Mouse (Mus musculus) lung, embryonic 16.5 days (tissue): ENCODE results near the gene Rbks. TPM values are rescaled to one million over a fixed set of nuclear protein-coding genes. Genes with fewer than 3 reads are reported as not detected.

Experiments
- ATAC-seq: fragments of 200-750 bp; cut with Nextera tagmentation; 2 replicates; pipeline ENCODE4 v1.8.0; 2017; ENCODE audit warnings: low read depth, mild to moderate bottlenecking, moderate library complexity
- H3K27ac ChIP-seq: fragments of 300-500 bp; sonication (generic); 2 replicates; pipeline ENCODE4 v1.5.1; 2014; ENCODE audit warnings: mild to moderate bottlenecking, control low read depth, low read length
- H3K27me3 ChIP-seq: fragments of 300-500 bp; sonication (generic); 2 replicates; pipeline ENCODE4 v1.6.1; 2014; ENCODE audit warnings: low read depth, low read length, mixed read lengths; ENCODE audit not compliant: control insufficient read depth, insufficient read depth
- H3K36me3 ChIP-seq: fragments of 300-500 bp; sonication (generic); 2 replicates; pipeline ENCODE4 v1.6.1; 2014; ENCODE audit warnings: low read length; ENCODE audit not compliant: control insufficient read depth, insufficient read depth
- H3K4me1 ChIP-seq: fragments of 300-500 bp; sonication (generic); replicated peaks from 2 replicates; pipeline ENCODE4 v1.6.1; 2014; ENCODE audit warnings: low read length, mixed read lengths; ENCODE audit not compliant: control insufficient read depth, insufficient read depth
- H3K4me2 ChIP-seq: fragments of 300-500 bp; sonication (generic); 2 replicates; pipeline ENCODE4 v1.6.1; 2014; ENCODE audit warnings: low read depth, low read length, control low read depth
- H3K4me3 ChIP-seq: fragments of 300-500 bp; sonication (generic); 2 replicates; pipeline ENCODE4 v1.5.1; 2014; ENCODE audit warnings: mild to moderate bottlenecking, low read length, control low read depth
- H3K9ac ChIP-seq: fragments of 300-500 bp; sonication (generic); 2 replicates; pipeline ENCODE4 v1.6.1; 2014; ENCODE audit warnings: low read length, control low read depth
- H3K9me3 ChIP-seq: fragments of 300-500 bp; sonication (generic); 2 replicates; pipeline ENCODE4 v1.6.1; 2016; ENCODE audit warnings: low read length; ENCODE audit not compliant: control insufficient read depth
- WGBS: fragments of 180-500 bp; shearing (Covaris S2); extraction: QIAGEN DNeasy Blood & Tissue Kit; methylation state at CpG from one replicate; pipeline ENCODE4 v1.1.7; 2014; 5-methylcytosine and 5-hydroxymethylcytosine counted together
- polyA plus RNA-seq: library from polyadenylated mRNA; unstranded; fragments of >200 nt; fragmentation: Nextera tagmentation; extraction: Ambion mirVana; gene quantifications from 2 replicates; pipeline ENCODE4 v1.2.1, GENCODE M21; 2015

Gene Rbks
- polyA plus RNA-seq, 1 experiment from 2014 or later: 5.1 TPM

DNA sequence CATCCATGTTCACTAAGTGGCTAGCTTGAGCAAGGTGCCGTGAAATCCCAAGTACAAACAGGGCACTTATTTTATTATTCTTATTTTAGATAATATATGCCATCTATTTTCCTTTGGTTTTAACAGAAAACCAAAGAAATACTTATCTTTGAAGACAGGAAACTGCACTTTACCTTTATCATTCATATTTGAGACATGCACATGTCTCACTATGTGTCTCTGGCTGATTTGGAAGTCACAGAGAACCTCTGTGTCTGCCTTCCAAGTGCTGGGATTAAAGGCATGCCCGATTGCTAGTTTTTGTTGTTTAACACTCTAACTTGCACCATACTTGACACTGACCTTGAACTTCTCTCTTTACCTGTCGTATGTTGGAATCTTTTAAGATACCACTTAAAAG lies 9.5 kb downstream of the Rbks start:
- ATAC-seq: no peak
- no peak overlapping the region for H3K27ac ChIP-seq
- no peaks in the 10 kb centered on the region for H3K36me3 ChIP-seq
- H3K9me3 ChIP-seq: no peaks in the 10 kb centered on the region
- no peaks in the 10 kb centered on the region for H3K27me3 ChIP-seq
- no peak overlapping the region for H3K9ac ChIP-seq
- WGBS: 76% methylated on average over 3 of the region's 3 CpGs
- no peaks in the 10 kb centered on the region; the same call in 1 of the 2 replicates for H3K4me1 ChIP-seq
- no peak overlapping the region for H3K4me3 ChIP-seq
- no peak overlapping the region for H3K4me2 ChIP-seq

DNA sequence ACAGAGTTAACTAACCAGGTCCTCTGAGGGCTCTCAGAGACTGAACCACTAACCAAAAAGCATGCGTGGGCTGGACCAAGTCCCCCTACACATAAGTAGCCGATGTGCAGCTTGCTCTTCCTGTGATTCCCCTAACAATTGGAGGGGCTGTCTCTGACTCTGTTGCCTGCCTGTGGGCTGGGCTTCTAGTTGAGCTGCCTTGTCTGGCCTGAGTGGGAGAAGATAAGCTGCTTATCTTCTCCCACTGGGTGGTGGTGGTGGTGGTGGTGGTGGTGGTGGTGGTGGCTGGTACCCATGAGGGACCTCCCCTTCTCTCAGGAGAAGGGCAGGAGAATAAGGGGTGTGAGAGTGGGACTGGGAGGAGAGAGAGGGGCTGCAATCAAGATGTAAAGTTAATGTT lies 11.4 kb downstream of the Rbks start:
- Histone ChIP-seq H3K4me3 (no peak overlapping the region), H3K27me3 (no peaks in the 10 kb centered on the region), H3K9ac (no peak overlapping the region), H3K27ac (no peak overlapping the region), H3K9me3 (no peaks in the 10 kb centered on the region), H3K4me1 (no peaks in the 10 kb centered on the region; the same call in 1 of the 2 replicates), H3K36me3 (no peaks in the 10 kb centered on the region), H3K4me2 (no peak overlapping the region)
- no peak for ATAC-seq
- 60% methylated on average over 2 of the region's 2 CpGs for WGBS

DNA sequence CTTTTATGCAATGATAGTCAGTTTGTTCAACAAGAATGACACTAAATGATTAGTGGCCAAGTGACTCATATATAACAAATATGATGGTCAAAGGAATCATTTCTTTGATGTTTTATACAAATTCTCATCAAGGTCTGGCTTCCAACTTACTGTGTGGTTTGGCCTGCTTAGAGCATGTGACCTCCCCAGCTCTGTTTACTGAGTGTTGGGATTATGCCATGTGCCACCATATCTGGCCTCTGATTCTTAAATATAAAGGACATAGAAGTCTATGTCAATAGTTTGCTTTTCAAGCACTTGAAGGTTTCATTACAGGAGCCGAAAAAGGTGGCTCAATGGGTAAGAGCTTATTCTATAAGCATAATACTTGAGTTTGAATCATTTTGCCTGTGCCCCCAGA lies 15.1 kb downstream of the Rbks start:
- H3K27me3 ChIP-seq: no peaks in the 10 kb centered on the region
- H3K9ac ChIP-seq: no peak overlapping the region
- 45% methylated on average over 1 of the region's 1 CpGs for WGBS
- no peak overlapping the region for H3K4me2 ChIP-seq
- no peaks in the 10 kb centered on the region; the same call in 1 of the 2 replicates for H3K4me1 ChIP-seq
- ATAC-seq: no peak
- no peaks in the 10 kb centered on the region for H3K9me3 ChIP-seq
- no peak overlapping the region for H3K27ac ChIP-seq
- no peak overlapping the region for H3K4me3 ChIP-seq
- H3K36me3 ChIP-seq: no peaks in the 10 kb centered on the region

DNA sequence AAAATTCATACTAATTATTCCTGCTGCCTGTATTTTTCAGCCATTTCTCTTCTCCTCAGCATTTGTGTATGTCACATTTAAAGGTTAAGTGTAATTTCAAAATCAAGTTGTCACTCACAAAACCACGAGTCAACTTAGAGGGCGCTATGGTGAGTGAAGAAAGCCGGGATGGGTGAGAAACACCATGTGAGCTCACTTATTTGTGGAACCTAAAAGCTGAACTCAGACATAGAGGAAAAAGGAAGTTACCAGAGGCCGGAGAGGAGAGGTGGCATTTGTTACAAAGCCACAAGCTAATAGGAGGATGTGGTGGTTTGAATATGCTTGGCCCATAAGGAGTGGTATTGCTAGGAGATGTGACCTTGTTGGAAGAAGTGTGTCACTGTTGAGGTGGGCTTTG lies 17.2 kb downstream of the Rbks start:
- H3K9me3 ChIP-seq: no peaks in the 10 kb centered on the region
- no peaks in the 10 kb centered on the region for H3K36me3 ChIP-seq
- no peak overlapping the region for H3K9ac ChIP-seq
- no peaks in the 10 kb centered on the region for H3K27me3 ChIP-seq
- ATAC-seq: no peak
- no peak overlapping the region for H3K27ac ChIP-seq
- 71% methylated on average over 4 of the region's 4 CpGs for WGBS
- H3K4me3 ChIP-seq: no peak overlapping the region
- no peak overlapping the region for H3K4me2 ChIP-seq
- no peaks in the 10 kb centered on the region; the same call in 1 of the 2 replicates for H3K4me1 ChIP-seq

DNA sequence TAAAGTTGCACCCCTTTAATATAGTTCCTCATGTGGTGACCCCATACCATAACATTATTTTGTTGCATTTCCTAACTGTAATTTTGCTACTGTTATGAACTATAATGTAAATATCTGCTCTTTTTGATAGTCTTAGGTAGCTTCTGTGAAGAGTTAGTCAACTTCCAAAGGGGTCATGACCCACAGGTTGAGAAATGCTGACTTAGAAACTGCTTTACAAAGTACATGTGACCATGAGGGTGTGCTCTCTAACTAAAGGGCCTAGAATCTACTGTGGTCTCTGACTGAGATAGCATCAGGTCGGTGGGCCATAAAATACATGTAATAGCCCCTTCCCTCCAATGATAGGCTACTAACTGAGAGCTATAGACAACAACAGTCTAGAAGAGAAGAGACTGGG lies 19.4 kb downstream of the Rbks start:
- no peak overlapping the region for H3K4me3 ChIP-seq
- 89% methylated on average over 1 of the region's 1 CpGs for WGBS
- no peaks in the 10 kb centered on the region for H3K27me3 ChIP-seq
- no peaks in the 10 kb centered on the region; the same call in 1 of the 2 replicates for H3K4me1 ChIP-seq
- no peak for ATAC-seq
- H3K9ac ChIP-seq: no peak overlapping the region
- H3K36me3 ChIP-seq: no peaks in the 10 kb centered on the region
- no peak overlapping the region for H3K27ac ChIP-seq
- H3K4me2 ChIP-seq: no peak overlapping the region
- H3K9me3 ChIP-seq: no peaks in the 10 kb centered on the region

DNA sequence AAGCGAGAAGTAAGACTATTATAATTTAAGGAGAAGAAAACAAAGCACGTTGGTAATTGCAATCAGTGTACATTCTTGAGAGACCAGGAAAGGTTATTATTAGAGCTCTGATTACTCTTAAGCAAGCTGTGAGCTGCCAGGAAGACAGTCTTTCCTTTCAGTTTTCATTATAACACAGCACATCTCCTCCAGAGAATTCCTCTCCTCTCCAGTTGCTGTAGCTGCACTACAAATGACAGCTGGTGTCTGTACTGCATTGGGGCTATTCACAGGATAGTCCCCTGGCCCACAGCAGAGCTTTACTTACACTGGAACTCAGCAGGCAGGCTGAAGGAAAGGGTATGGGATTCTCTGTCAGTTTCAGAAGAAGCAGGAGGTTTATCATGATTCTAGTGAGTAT lies 24.0 kb downstream of the Rbks start:
- H3K27ac ChIP-seq: no peak overlapping the region
- H3K36me3 ChIP-seq: no peaks in the 10 kb centered on the region
- H3K4me1 ChIP-seq: no peaks in the 10 kb centered on the region
- H3K27me3 ChIP-seq: no peaks in the 10 kb centered on the region
- ATAC-seq: no peak
- H3K9me3 ChIP-seq: no peaks in the 10 kb centered on the region
- H3K9ac ChIP-seq: no peak overlapping the region
- H3K4me3 ChIP-seq: no peak overlapping the region
- WGBS: 64% methylated on average over 2 of the region's 2 CpGs
- H3K4me2 ChIP-seq: no peak overlapping the region

DNA sequence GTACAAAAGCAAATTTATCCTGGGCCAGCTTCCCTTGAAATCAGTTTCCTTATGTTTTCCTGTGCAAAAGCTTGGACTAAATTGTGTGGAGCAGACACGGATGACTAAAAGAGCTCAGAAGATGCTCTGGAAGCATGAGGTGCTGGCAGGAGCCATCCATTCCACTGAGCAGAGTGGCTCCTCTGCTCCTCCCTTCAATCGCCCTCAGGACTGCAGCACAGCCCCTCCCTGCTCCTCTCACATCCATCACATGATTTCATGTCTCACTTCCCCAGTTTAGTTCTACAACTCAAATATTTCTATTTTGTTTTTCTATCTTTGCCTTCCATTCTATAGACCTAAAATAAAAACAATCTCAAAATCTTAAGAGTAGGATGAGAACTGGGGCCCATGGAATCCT lies 26.3 kb downstream of the Rbks start:
- no peak overlapping the region for H3K4me3 ChIP-seq
- no peaks in the 10 kb centered on the region for H3K9me3 ChIP-seq
- no peak overlapping the region for H3K9ac ChIP-seq
- WGBS: 40% methylated on average over 2 of the region's 2 CpGs
- H3K4me1 ChIP-seq: no peaks in the 10 kb centered on the region
- H3K36me3 ChIP-seq: no peaks in the 10 kb centered on the region
- no peak overlapping the region for H3K27ac ChIP-seq
- no peak for ATAC-seq
- no peaks in the 10 kb centered on the region for H3K27me3 ChIP-seq
- no peak overlapping the region for H3K4me2 ChIP-seq

DNA sequence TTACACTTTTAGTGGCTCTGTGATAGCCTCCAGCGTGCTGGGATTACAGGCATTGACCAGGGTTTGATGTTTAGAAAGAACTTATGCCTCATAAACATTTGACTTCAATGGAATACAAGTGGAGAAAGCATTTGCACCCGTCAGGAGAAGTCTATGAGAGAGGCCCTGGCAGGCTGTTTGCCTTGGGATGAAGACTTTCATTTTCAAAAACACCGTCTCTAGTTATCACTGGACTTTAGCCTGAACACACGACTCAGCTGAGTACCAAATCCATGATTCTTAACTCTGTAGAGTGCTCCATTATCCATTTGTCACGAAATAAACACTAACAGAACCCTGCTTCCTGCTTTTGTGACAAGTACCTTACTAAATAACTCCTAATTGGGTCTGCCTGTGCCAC lies 27.4 kb downstream of the Rbks start:
- no peak overlapping the region for H3K4me3 ChIP-seq
- 51% methylated on average over 5 of the region's 5 CpGs for WGBS
- H3K36me3 ChIP-seq: no peaks in the 10 kb centered on the region
- no peak overlapping the region for H3K27ac ChIP-seq
- no peak for ATAC-seq
- no peaks in the 10 kb centered on the region for H3K9me3 ChIP-seq
- no peaks in the 10 kb centered on the region for H3K27me3 ChIP-seq
- H3K4me1 ChIP-seq: no peaks in the 10 kb centered on the region
- no peak overlapping the region for H3K9ac ChIP-seq
- H3K4me2 ChIP-seq: no peak overlapping the region

DNA sequence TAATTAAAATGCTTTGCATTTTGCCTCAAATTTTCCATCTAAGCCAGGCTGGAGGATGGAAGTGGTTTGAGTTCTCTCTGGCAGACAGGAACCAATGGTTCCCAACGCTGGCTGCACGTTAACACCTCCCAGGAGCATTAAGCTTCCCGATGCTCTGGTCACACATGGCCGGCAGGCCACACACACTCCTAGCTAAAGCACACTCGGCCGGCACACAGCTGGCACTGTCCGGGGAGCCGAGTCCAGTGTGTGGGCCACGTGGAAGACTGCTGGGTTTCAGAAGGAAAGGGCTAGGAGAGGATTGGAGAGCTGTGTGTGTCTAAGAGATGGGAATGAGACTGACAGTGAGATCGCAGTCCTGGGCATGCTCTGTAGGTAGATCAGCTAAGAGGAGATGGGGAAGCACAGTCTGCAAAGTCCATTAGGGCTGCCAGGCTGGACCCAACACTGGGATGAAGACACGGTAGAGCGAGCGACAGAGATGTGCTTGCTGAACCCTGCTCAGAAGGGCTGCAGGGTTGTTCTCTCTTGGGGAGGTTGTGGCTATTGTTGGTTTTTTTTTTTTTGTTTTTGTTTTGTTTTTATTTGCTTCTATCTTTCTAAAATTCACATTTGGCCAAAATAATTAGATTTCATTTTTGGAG lies 29.0 kb downstream of the Rbks start:
- no peaks in the 10 kb centered on the region for H3K9me3 ChIP-seq
- no peak overlapping the region for H3K27ac ChIP-seq
- H3K27me3 ChIP-seq: no peaks in the 10 kb centered on the region
- 81% methylated on average over 13 of the region's 13 CpGs for WGBS
- no peak overlapping the region for H3K4me2 ChIP-seq
- no peak overlapping the region for H3K4me3 ChIP-seq
- no peaks in the 10 kb centered on the region for H3K4me1 ChIP-seq
- ATAC-seq: no peak
- no peak overlapping the region for H3K9ac ChIP-seq
- no peaks in the 10 kb centered on the region for H3K36me3 ChIP-seq

DNA sequence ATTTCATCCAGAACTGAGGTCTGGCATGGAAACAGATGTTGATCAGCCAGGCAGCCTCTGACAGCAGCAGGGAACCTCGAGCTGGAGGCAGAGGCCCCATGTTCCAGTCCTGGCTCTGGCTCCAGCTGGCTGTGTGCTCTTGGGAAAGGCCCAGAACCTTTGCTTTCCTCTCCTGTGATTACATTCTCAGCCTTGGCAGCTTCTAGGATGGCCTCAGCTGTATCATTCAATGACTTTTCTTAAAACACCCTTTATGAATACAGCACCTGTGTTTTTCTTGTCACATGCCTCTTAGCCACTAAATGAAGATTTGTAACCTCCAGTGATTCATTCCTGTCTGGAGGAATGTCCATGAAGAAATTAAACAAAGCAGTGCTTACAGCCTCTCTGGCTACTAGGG lies 31.3 kb downstream of the Rbks start:
- Histone ChIP-seq H3K4me1 (no peaks in the 10 kb centered on the region), H3K9me3 (no peaks in the 10 kb centered on the region), H3K4me3 (no peak overlapping the region), H3K4me2 (no peak overlapping the region), H3K9ac (no peak overlapping the region), H3K27ac (no peak overlapping the region), H3K36me3 (no peaks in the 10 kb centered on the region), H3K27me3 (no peaks in the 10 kb centered on the region)
- no peak for ATAC-seq
- 23% methylated on average over 1 of the region's 1 CpGs for WGBS
